Mouse (Mus musculus): ENCODE data around the gene Cnp. TPM values are rescaled to one million over a fixed set of nuclear protein-coding genes. Genes with fewer than 3 reads are reported as not detected.

Gene Cnp
- polyA plus RNA-seq, 1 experiment: 616 TPM

DNA sequence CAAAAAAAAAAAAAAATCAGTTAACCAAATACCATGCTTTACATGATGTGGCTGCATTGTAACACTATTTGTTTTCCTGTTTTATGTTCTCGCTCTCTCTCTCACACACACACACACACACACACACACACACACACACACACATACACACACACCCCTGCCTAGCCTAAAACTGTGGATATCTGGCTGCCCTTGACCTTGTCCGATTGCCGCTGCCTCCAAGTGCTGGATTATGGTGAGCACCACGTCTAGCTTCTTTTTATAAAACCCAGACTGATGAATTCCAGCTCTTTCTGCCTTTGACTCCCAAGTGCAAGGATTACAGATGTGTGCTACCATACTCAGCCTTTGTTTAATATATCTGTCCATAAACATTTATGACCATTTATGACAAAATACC, 42.8 kb downstream of the Cnp start:
- no peak overlapping the region for H3K27ac ChIP-seq (ENCODE audit: insufficient read depth, low read length)
- H3K27me3 ChIP-seq (ENCODE audit: control insufficient read depth, insufficient read depth, low read length): no peaks in the 10 kb centered on the region
- 78% methylated on average over 4 of the region's 4 CpGs for WGBS
- H3K4me3 ChIP-seq (replicated peaks; ENCODE audit: insufficient read depth, low read depth, low read length): peak overlapping the region; percentile 10
- no peak for DNase-seq
- peaks cover 6% of the 10 kb centered on the region; the same call in 1 of the 2 replicates for H3K4me1 ChIP-seq (ENCODE audit: control insufficient read depth, insufficient read depth, low read length)
- TF ChIP-seq POLR2A (IDR thresholded peaks at IDR 0.05; ENCODE audit: borderline replicate concordance, insufficient read depth, low read length): no peak
- no peak for TF ChIP-seq CTCF (IDR thresholded peaks at IDR 0.05; ENCODE audit: borderline replicate concordance, insufficient read depth, low read depth, low read length)

DNA sequence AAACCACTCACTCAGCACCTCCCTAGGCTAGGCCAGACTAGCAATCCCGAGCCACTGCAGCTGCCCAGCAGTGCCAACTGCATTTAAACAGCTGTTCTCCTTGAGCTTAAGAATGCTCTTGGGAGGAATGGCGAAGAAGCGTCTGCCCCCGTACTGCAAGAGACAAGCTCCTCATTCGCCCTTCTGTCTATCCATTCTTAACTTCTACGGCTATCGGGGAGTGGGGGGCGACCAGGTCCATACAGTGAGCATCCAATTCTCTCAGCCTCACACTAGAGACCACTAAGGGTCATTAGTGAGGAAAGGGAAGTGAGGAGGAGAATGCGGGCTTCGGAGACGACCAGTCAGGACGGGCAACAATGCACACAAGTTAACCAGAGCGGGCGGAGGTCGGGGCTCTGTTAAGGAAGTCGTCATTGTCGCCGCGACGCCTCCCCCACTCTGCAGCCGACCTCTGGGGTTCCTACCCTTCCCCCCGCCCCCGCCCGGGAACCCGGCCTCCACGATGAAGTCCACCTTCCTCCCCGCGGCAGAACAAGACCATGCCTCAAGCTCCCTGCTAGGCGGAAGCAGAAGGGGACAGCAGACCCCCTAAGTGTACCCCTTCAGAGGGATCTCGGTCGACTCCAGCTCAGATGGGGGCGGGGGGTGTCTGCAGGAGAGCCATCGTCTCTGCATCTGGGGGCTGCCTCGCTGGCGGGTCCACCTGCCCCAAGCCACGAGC, 44.2 kb downstream of the Cnp start, which contains the start of gene Nkiras2:
Gene Nkiras2 (plus strand): TSS at position 484 of the 724 bp plus-strand sequence.
- WGBS: under 1% methylated on average over 36 of the region's 36 CpGs
- peak in 1 of 2 experiments; percentile 46 for DNase-seq
- H3K27ac ChIP-seq (ENCODE audit: insufficient read depth, low read length): peak within 1 kb of the TSS; percentile 83
- H3K4me1 ChIP-seq (ENCODE audit: control insufficient read depth, insufficient read depth, low read length): peaks cover 4% of the 10 kb centered on the region
- no peaks in the 10 kb centered on the region for H3K27me3 ChIP-seq (ENCODE audit: control insufficient read depth, insufficient read depth, low read length)
- H3K4me3 ChIP-seq (replicated peaks; ENCODE audit: insufficient read depth, low read depth, low read length): peak within 1 kb of the TSS; percentile 91
- no peak for TF ChIP-seq POLR2A (IDR thresholded peaks at IDR 0.05; ENCODE audit: borderline replicate concordance, insufficient read depth, low read length)
- TF ChIP-seq CTCF (IDR thresholded peaks at IDR 0.05; ENCODE audit: borderline replicate concordance, insufficient read depth, low read depth, low read length): no peak

DNA sequence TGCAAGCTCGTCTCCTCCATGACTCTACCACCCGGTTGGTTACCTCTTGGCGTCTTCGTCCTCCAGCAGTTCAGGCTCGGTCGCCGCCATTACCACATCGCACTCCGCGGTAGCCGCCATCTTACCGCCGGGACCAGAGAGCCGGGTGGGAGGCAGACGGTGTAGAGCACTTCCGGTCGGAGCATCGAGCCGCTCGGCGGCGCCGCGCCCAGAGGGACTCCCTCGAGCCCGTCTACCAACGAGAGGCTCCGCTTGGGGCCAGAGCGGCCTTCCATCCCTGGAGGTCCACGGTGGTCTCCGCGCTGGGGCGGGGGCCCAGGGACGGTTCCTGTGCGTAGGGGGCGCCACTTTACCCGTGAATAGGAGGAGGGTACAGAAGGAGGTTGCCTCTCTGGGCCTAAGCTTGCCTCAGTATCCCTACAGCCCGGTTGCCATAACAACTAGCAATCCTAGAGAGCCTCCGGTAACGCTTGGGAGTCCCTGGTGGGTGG, 44.8 kb downstream of the Cnp start:
- H3K27ac ChIP-seq (ENCODE audit: insufficient read depth, low read length): peak overlapping the region; percentile 83
- peaks cover 7% of the 10 kb centered on the region for H3K4me1 ChIP-seq (ENCODE audit: control insufficient read depth, insufficient read depth, low read length)
- peak overlapping the region; percentile 91 for H3K4me3 ChIP-seq (replicated peaks; ENCODE audit: insufficient read depth, low read depth, low read length)
- H3K27me3 ChIP-seq (ENCODE audit: control insufficient read depth, insufficient read depth, low read length): no peaks in the 10 kb centered on the region
- under 1% methylated on average over 40 of the region's 40 CpGs for WGBS
- peak; percentile 95 to 96 for DNase-seq
- peak; percentile 75 for TF ChIP-seq POLR2A (IDR thresholded peaks at IDR 0.05; ENCODE audit: borderline replicate concordance, insufficient read depth, low read length)
- TF ChIP-seq CTCF (IDR thresholded peaks at IDR 0.05; ENCODE audit: borderline replicate concordance, insufficient read depth, low read depth, low read length): no peak; the same call in 1 of the 2 replicates

DNA sequence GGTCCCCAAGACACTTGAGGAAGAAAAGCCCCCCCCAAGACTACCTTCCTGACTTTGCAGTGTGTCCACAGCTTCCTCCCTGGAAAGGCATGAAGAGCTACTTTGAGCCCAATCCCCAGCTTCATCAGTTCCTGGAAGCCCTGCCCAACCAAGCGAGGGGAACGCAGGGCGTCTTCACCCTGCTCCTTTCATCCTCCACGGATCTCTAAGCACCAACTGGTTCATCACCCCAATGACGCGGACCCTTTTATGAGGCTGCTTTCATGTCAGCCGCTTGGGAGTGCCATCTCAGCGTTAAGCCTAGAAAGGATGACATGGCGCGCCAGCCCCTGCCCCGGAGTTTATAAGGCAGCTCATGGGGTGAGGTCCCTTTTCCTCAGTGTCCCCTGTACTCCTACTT, 45.3 kb downstream of the Cnp start, which contains the start of gene Dnajc7:
Gene Dnajc7 (minus strand): TSS at position 187 of the 400 bp plus-strand sequence.
- Histone ChIP-seq H3K4me3 (replicated peaks; ENCODE audit: insufficient read depth, low read depth, low read length) (peak within 1 kb of the TSS; percentile 91), H3K4me1 (ENCODE audit: control insufficient read depth, insufficient read depth, low read length) (peaks cover 7% of the 10 kb centered on the region), H3K27ac (ENCODE audit: insufficient read depth, low read length) (peak within 1 kb of the TSS; percentile 83), H3K27me3 (ENCODE audit: control insufficient read depth, insufficient read depth, low read length) (no peaks in the 10 kb centered on the region)
- TF ChIP-seq POLR2A (IDR thresholded peaks at IDR 0.05; ENCODE audit: borderline replicate concordance, insufficient read depth, low read length) (no peak), CTCF (IDR thresholded peaks at IDR 0.05; ENCODE audit: borderline replicate concordance, insufficient read depth, low read depth, low read length) (no peak)
- no peak for DNase-seq
- WGBS: 2% methylated on average over 11 of the region's 11 CpGs

DNA sequence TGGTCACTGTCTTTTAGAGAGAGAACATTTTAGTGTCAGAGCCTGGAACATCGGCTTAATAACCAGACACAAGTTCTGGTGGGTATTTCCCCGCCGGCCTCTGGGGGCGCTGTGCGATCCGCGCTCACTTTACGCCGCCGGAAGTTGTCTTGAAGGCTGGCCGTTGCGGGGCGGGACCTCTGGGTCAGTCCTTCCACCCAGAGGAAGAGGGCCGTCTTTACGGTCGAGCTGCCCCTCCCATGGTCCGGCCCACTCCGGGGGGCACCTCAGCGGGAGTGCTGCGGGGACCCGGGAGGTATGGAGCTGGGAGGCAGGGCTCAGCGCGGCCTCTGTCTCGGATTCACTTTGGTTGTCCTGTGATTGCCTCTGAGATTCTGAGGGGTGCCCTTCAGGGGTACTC, 48.0 kb downstream of the Cnp start:
- Histone ChIP-seq H3K27me3 (ENCODE audit: control insufficient read depth, insufficient read depth, low read length) (no peaks in the 10 kb centered on the region), H3K27ac (ENCODE audit: insufficient read depth, low read length) (peak overlapping the region; percentile 73; the same call in 1 of the 2 replicates), H3K4me1 (ENCODE audit: control insufficient read depth, insufficient read depth, low read length) (peaks cover 4% of the 10 kb centered on the region), H3K4me3 (replicated peaks; ENCODE audit: insufficient read depth, low read depth, low read length) (peak overlapping the region; percentile 78)
- TF ChIP-seq POLR2A (IDR thresholded peaks at IDR 0.05; ENCODE audit: borderline replicate concordance, insufficient read depth, low read length) (peak; percentile 60), CTCF (IDR thresholded peaks at IDR 0.05; ENCODE audit: borderline replicate concordance, insufficient read depth, low read depth, low read length) (peak; percentile 77)
- under 1% methylated on average over 24 of the region's 24 CpGs for WGBS
- peak; percentile 95 to 97 for DNase-seq

DNA sequence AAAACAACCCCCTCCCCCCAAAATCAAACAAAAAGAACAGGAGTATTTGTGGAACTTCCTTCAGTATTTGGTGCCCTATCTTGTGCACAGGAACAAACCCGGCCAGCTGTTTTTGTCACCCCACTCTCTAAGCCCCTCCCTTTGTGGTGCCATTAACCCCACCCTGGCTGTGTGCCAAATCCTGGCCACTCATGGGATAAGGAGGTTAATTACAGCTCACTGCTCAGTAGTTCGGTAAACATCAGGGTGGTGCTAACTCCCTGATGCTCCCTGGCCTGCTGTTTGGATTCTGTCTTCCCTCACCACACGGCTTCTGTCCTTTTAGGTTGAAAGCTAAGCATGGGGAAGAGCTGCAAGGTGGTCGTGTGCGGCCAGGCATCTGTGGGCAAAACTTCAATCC, 49.2 kb downstream of the Cnp start:
- no peak for TF ChIP-seq CTCF (IDR thresholded peaks at IDR 0.05; ENCODE audit: borderline replicate concordance, insufficient read depth, low read depth, low read length)
- no peak for TF ChIP-seq POLR2A (IDR thresholded peaks at IDR 0.05; ENCODE audit: borderline replicate concordance, insufficient read depth, low read length)
- H3K4me1 ChIP-seq (ENCODE audit: control insufficient read depth, insufficient read depth, low read length): peaks cover 9% of the 10 kb centered on the region
- no peak overlapping the region for H3K27ac ChIP-seq (ENCODE audit: insufficient read depth, low read length)
- WGBS: 18% methylated on average over 5 of the region's 5 CpGs
- no peak overlapping the region for H3K4me3 ChIP-seq (replicated peaks; ENCODE audit: insufficient read depth, low read depth, low read length)
- DNase-seq: peak in 1 of 2 experiments; percentile 41
- no peaks in the 10 kb centered on the region for H3K27me3 ChIP-seq (ENCODE audit: control insufficient read depth, insufficient read depth, low read length)

DNA sequence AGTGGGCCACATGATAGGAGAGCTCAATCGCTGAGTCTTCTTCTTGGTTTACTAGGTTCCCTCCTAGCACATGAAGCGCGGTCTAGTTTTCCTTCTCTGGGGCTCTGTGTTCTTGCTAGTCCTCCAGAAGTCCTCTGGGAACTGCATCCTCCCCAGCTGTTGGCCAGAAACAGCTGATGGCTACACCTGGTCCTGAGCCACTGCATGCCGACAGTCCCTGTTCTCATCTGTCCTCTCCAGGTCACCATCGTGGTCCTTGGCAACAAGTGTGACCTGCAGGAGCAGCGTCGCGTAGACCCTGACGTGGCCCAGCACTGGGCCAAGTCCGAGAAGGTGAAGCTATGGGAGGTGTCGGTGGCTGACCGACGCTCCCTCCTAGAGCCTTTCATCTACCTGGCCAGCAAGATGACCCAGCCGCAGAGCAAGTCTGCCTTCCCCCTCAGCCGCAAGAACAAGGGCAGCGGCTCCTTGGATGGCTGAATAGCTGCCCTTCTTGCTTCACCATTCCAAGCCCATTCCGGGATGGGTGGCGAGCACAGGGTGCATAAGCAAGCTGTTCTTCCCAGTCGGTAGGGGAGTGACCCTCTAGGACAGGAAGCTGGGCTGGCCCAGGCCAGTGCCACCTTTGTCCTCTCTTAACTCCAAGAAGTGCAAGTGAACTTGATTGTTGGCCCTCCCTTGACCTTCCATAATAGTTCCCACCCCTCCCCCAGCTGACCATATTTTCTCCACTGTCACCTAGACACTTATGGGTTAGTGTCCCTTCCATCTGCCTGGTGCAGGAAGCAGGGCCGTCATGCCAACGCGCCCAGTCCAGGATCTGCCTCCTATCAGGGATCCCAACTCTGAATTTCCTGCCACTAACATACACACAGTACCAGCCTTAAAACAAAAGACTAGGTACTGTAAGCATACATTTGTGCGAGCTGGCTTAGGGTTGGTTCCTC, 51.3 kb downstream of the Cnp start:
- Histone ChIP-seq H3K27me3 (ENCODE audit: control insufficient read depth, insufficient read depth, low read length) (no peaks in the 10 kb centered on the region), H3K4me1 (ENCODE audit: control insufficient read depth, insufficient read depth, low read length) (peaks cover 13% of the 10 kb centered on the region), H3K27ac (ENCODE audit: insufficient read depth, low read length) (no peak overlapping the region), H3K4me3 (replicated peaks; ENCODE audit: insufficient read depth, low read depth, low read length) (no peak overlapping the region)
- WGBS: 83% methylated on average over 23 of the region's 23 CpGs
- DNase-seq: no peak
- no peak for TF ChIP-seq POLR2A (IDR thresholded peaks at IDR 0.05; ENCODE audit: borderline replicate concordance, insufficient read depth, low read length)
- TF ChIP-seq CTCF (IDR thresholded peaks at IDR 0.05; ENCODE audit: borderline replicate concordance, insufficient read depth, low read depth, low read length): no peak

Measured in cerebellum, adult 2 months (tissue).